Mouse (Mus musculus): ENCODE measurements around the gene Cog7. TPM values are rescaled to one million over a fixed set of nuclear protein-coding genes. Genes with fewer than 3 reads are reported as not detected.

Cog7 gene
- polyA plus RNA-seq, 1 experiment from 2014 or later = 24.8 TPM

- Histone ChIP-seq H3K27ac (no peak overlapping the region), H3K36me3 (peaks cover 57% of the 10 kb centered on the region), H3K9me3 (no peaks in the 10 kb centered on the region)
Measured at GRCm38 (mm10) chr7:121931246-121931645, 50.3 kb downstream of the Cog7 start.

GRCm38 (mm10) chr7:121927882-121928281 is 53.6 kb downstream of the Cog7 start:
- Histone ChIP-seq H3K4me1 (no peaks in the 10 kb centered on the region), H3K27ac (no peak overlapping the region), H3K4me3 (no peak overlapping the region), H3K4me2 (no peak overlapping the region), H3K36me3 (peaks cover 63% of the 10 kb centered on the region), H3K27me3 (no peaks in the 10 kb centered on the region), H3K9me3 (no peaks in the 10 kb centered on the region), H3K9ac (no peak overlapping the region)
- 90% methylated on average over 2 of the region's 2 CpGs for WGBS
- no peak for ATAC-seq (ENCODE audit: insufficient number of reproducible peaks, low FRiP score, low TSS enrichment, low read depth)

More at GRCm38 (mm10) chr7:121931246-121931645, 50.3 kb downstream of the Cog7 start:
- Histone ChIP-seq H3K4me3 (no peak overlapping the region), H3K4me2 (no peak overlapping the region), H3K4me1 (peaks cover under 1% of the 10 kb centered on the region; the same call in 1 of the 2 replicates), H3K9ac (no peak overlapping the region), H3K27me3 (no peaks in the 10 kb centered on the region)
- 60% methylated on average over 7 of the region's 7 CpGs for WGBS
- ATAC-seq (ENCODE audit: insufficient number of reproducible peaks, low FRiP score, low TSS enrichment, low read depth) = no peak

- Histone ChIP-seq H3K36me3 (peaks cover 53% of the 10 kb centered on the region), H3K4me3 (no peak overlapping the region), H3K27ac (no peak overlapping the region), H3K4me2 (no peak overlapping the region), H3K4me1 (no peaks in the 10 kb centered on the region), H3K9me3 (no peaks in the 10 kb centered on the region), H3K27me3 (no peaks in the 10 kb centered on the region), H3K9ac (no peak overlapping the region)
- 96% methylated on average over 7 of the region's 7 CpGs for WGBS
- ATAC-seq (ENCODE audit: insufficient number of reproducible peaks, low FRiP score, low TSS enrichment, low read depth) = no peak; the same call in 1 of the 2 replicates
Measured at GRCm38 (mm10) chr7:121924361-121924760, 57.1 kb downstream of the Cog7 start.

GRCm38 (mm10) chr7:121913944-121914343 is 67.6 kb downstream of the Cog7 start:
- 56% methylated on average over 6 of the region's 6 CpGs for WGBS
- ATAC-seq (ENCODE audit: insufficient number of reproducible peaks, low FRiP score, low TSS enrichment, low read depth) = 0 out of 2 replicates have a peak, but pooled peaks have one; percentile 3
- Histone ChIP-seq H3K27ac (no peak overlapping the region), H3K4me1 (no peaks in the 10 kb centered on the region), H3K4me2 (no peak overlapping the region), H3K36me3 (no peaks in the 10 kb centered on the region), H3K9ac (no peak overlapping the region), H3K9me3 (no peaks in the 10 kb centered on the region), H3K27me3 (no peaks in the 10 kb centered on the region), H3K4me3 (no peak overlapping the region)

- Histone ChIP-seq H3K9me3 (no peaks in the 10 kb centered on the region), H3K4me3 (no peak overlapping the region), H3K27ac (no peak overlapping the region), H3K36me3 (no peaks in the 10 kb centered on the region), H3K27me3 (no peaks in the 10 kb centered on the region), H3K4me2 (no peak overlapping the region), H3K9ac (no peak overlapping the region), H3K4me1 (no peaks in the 10 kb centered on the region)
- WGBS = 75% methylated on average over 8 of the region's 8 CpGs
- no peak for ATAC-seq (ENCODE audit: insufficient number of reproducible peaks, low FRiP score, low TSS enrichment, low read depth)
Measured at GRCm38 (mm10) chr7:121912250-121912649, 69.3 kb downstream of the Cog7 start.

- Histone ChIP-seq H3K36me3 (no peaks in the 10 kb centered on the region), H3K27me3 (no peaks in the 10 kb centered on the region), H3K9ac (no peak overlapping the region), H3K4me1 (no peaks in the 10 kb centered on the region), H3K9me3 (no peaks in the 10 kb centered on the region), H3K4me3 (no peak overlapping the region), H3K27ac (no peak overlapping the region), H3K4me2 (no peak overlapping the region)
- WGBS = 78% methylated on average over 4 of the region's 4 CpGs
- no peak for ATAC-seq (ENCODE audit: insufficient number of reproducible peaks, low FRiP score, low TSS enrichment, low read depth)
Measured at GRCm38 (mm10) chr7:121906879-121907278, 74.6 kb downstream of the Cog7 start.

GRCm38 (mm10) chr7:121902757-121903411 is 78.6 kb downstream of the Cog7 start:
- Histone ChIP-seq H3K4me2 (no peak overlapping the region), H3K9ac (no peak overlapping the region), H3K4me3 (no peak overlapping the region), H3K27ac (no peak overlapping the region), H3K9me3 (no peaks in the 10 kb centered on the region), H3K4me1 (no peaks in the 10 kb centered on the region), H3K27me3 (no peaks in the 10 kb centered on the region), H3K36me3 (no peaks in the 10 kb centered on the region)
- peak; percentile 17; the same call in 1 of the 2 replicates for ATAC-seq (ENCODE audit: insufficient number of reproducible peaks, low FRiP score, low TSS enrichment, low read depth)
- WGBS = 52% methylated on average over 8 of the region's 8 CpGs

GRCm38 (mm10) chr7:121899940-121900339 is 81.6 kb downstream of the Cog7 start:
- Histone ChIP-seq H3K9ac (no peak overlapping the region), H3K4me2 (no peak overlapping the region), H3K27ac (no peak overlapping the region), H3K9me3 (no peaks in the 10 kb centered on the region), H3K4me1 (no peaks in the 10 kb centered on the region), H3K36me3 (no peaks in the 10 kb centered on the region), H3K27me3 (no peaks in the 10 kb centered on the region), H3K4me3 (no peak overlapping the region)
- no peak for ATAC-seq (ENCODE audit: insufficient number of reproducible peaks, low FRiP score, low TSS enrichment, low read depth)
- WGBS = 11% methylated on average over 7 of the region's 7 CpGs

GRCm38 (mm10) chr7:121899311-121899710 is 82.2 kb downstream of the Cog7 start:
- Histone ChIP-seq H3K4me3 (no peak overlapping the region), H3K27ac (no peak overlapping the region), H3K27me3 (no peaks in the 10 kb centered on the region), H3K9ac (no peak overlapping the region), H3K4me1 (no peaks in the 10 kb centered on the region), H3K4me2 (no peak overlapping the region), H3K9me3 (no peaks in the 10 kb centered on the region), H3K36me3 (no peaks in the 10 kb centered on the region)
- WGBS = 7% methylated on average over 14 of the region's 14 CpGs
- no peak for ATAC-seq (ENCODE audit: insufficient number of reproducible peaks, low FRiP score, low TSS enrichment, low read depth)

- Histone ChIP-seq H3K9ac (no peak overlapping the region), H3K9me3 (no peaks in the 10 kb centered on the region), H3K27me3 (no peaks in the 10 kb centered on the region), H3K27ac (no peak overlapping the region), H3K36me3 (no peaks in the 10 kb centered on the region), H3K4me2 (no peak overlapping the region), H3K4me1 (no peaks in the 10 kb centered on the region), H3K4me3 (no peak overlapping the region)
- no peak for ATAC-seq (ENCODE audit: insufficient number of reproducible peaks, low FRiP score, low TSS enrichment, low read depth)
- WGBS = 58% methylated on average over 6 of the region's 6 CpGs
Measured at GRCm38 (mm10) chr7:121896689-121897088, 84.8 kb downstream of the Cog7 start.

GRCm38 (mm10) chr7:121890636-121891360 is 90.7 kb downstream of the Cog7 start:
- Histone ChIP-seq H3K27me3 (no peaks in the 10 kb centered on the region), H3K4me3 (no peak overlapping the region), H3K4me2 (no peak overlapping the region), H3K9ac (no peak overlapping the region), H3K36me3 (no peaks in the 10 kb centered on the region), H3K27ac (no peak overlapping the region), H3K4me1 (no peaks in the 10 kb centered on the region), H3K9me3 (no peaks in the 10 kb centered on the region)
- 82% methylated on average over 13 of the region's 13 CpGs for WGBS
- ATAC-seq (ENCODE audit: insufficient number of reproducible peaks, low FRiP score, low TSS enrichment, low read depth) = 0 out of 2 replicates have a peak, but pooled peaks have one; percentile 19

GRCm38 (mm10) chr7:121880246-121880645 is 101.3 kb downstream of the Cog7 start:
- H3K9ac ChIP-seq = no peak overlapping the region
- no peak for ATAC-seq (ENCODE audit: insufficient number of reproducible peaks, low FRiP score, low TSS enrichment, low read depth)
- WGBS = 77% methylated on average over 4 of the region's 4 CpGs
- H3K9me3 ChIP-seq = no peaks in the 10 kb centered on the region
- H3K4me1 ChIP-seq = no peaks in the 10 kb centered on the region
- no peaks in the 10 kb centered on the region for H3K27me3 ChIP-seq
- H3K4me3 ChIP-seq = no peak overlapping the region
- H3K36me3 ChIP-seq = no peaks in the 10 kb centered on the region
- H3K4me2 ChIP-seq = no peak overlapping the region
- no peak overlapping the region for H3K27ac ChIP-seq
